11 mouse cellular contexts compared by ENCODE assay signal in genomic region chr6:39146041-39146440, GRCm38 (mm10). TPM values are rescaled to one million over a fixed set of nuclear protein-coding genes. Genes with fewer than 3 reads are reported as not detected.
A peak's percentile ranks its signal among the peaks of the same experiment; 100 is the strongest.
DNase-seq lines count a peak whose midpoint lies in the region; ATAC-seq and TF ChIP-seq lines count a peak whose summit lies in the region.
"Had no signal": no experiment of that assay in that cellular context is flagged by ENCODE, and none has a peak within 500 bp of the region (broad histone marks: within the 10 kb centered on the region; RNA-seq: fewer than 3 reads in every experiment).

No protein-coding gene starts in this region.

- H3K27me3 ChIP-seq in kidney, adult 2 months (replicated peaks; ENCODE audit: control insufficient read depth, insufficient read depth, low read length) = no peaks in the 10 kb centered on the region
- no peaks in the 10 kb centered on the region for H3K27me3 ChIP-seq in midbrain, embryonic 11.5 days (ENCODE audit: control insufficient read depth, insufficient read depth, low read length)
- H3K27me3 ChIP-seq in midbrain, embryonic 13.5 days = no peaks in the 10 kb centered on the region
- no peaks in the 10 kb centered on the region for H3K27me3 ChIP-seq in heart, embryonic 10.5 days (ENCODE audit: insufficient read depth, poor library complexity, severe bottlenecking)
- H3K27me3 ChIP-seq: embryonic facial prominence, embryonic 12.5 days; hindbrain, embryonic 13.5 days had no signal

- no peak overlapping the region for H3K9ac ChIP-seq in midbrain, embryonic 11.5 days (ENCODE audit: low read length)
- no peak overlapping the region for H3K9ac ChIP-seq in midbrain, embryonic 13.5 days (replicated peaks)
- H3K9ac ChIP-seq: embryonic facial prominence, embryonic 12.5 days; hindbrain, embryonic 13.5 days had no signal

- no peaks in the 10 kb centered on the region for H3K4me1 ChIP-seq in kidney, adult 2 months (ENCODE audit: control insufficient read depth, insufficient read depth, low read length)
- H3K4me1 ChIP-seq in midbrain, embryonic 11.5 days (ENCODE audit: control insufficient read depth, insufficient read depth, low read length) = no peaks in the 10 kb centered on the region
- H3K4me1 ChIP-seq in midbrain, embryonic 13.5 days (replicated peaks) = no peaks in the 10 kb centered on the region
- H3K4me1 ChIP-seq in heart, embryonic 10.5 days = no peaks in the 10 kb centered on the region
- H3K4me1 ChIP-seq: embryonic facial prominence, embryonic 12.5 days; hindbrain, embryonic 13.5 days had no signal

- peaks cover 8% of the 10 kb centered on the region for H3K36me3 ChIP-seq in kidney, adult 2 months (ENCODE audit: control insufficient read depth, insufficient read depth, low read length)
- peaks cover 6% of the 10 kb centered on the region for H3K36me3 ChIP-seq in midbrain, embryonic 11.5 days (ENCODE audit: control insufficient read depth, insufficient read depth, low read length)
- H3K36me3 ChIP-seq in midbrain, embryonic 13.5 days = peaks cover 65% of the 10 kb centered on the region
- H3K36me3 ChIP-seq in heart, embryonic 10.5 days = peaks cover 64% of the 10 kb centered on the region

- TF ChIP-seq CTCF in kidney, adult 2 months (conservative IDR thresholded peaks at IDR 0.05; ENCODE audit: insufficient read depth, insufficient read length, low read depth, low read length) = peak; percentile 21; the same call in 1 of the 2 replicates

- WGBS in kidney, adult 2 months = 48% methylated on average over 6 of the region's 6 CpGs
- 60% methylated on average over 6 of the region's 6 CpGs for WGBS in midbrain, embryonic 11.5 days
- 41% methylated on average over 6 of the region's 6 CpGs for WGBS in midbrain, embryonic 13.5 days
- WGBS in heart, embryonic 10.5 days = 70% methylated on average over 6 of the region's 6 CpGs

- H3K9me3 ChIP-seq in midbrain, embryonic 11.5 days (ENCODE audit: control insufficient read depth, low read length) = no peaks in the 10 kb centered on the region
- no peaks in the 10 kb centered on the region for H3K9me3 ChIP-seq in midbrain, embryonic 13.5 days
- no peaks in the 10 kb centered on the region for H3K9me3 ChIP-seq in heart, embryonic 10.5 days
- H3K9me3 ChIP-seq: embryonic facial prominence, embryonic 12.5 days; hindbrain, embryonic 13.5 days had no signal

- peak; percentile 7 for DNase-seq in adrenal gland, postnatal 10 days
- DNase-seq in adrenal gland, postnatal 25 days = no peak
- DNase-seq in kidney, adult 2 months = peak; percentile 30
- DNase-seq in kidney, adult 8-10 months = no peak
- peak; percentile 87 for DNase-seq in midbrain, embryonic 11.5 days (ENCODE audit: low spot score, missing footprints)
- peak; percentile 54 for DNase-seq in retina, embryonic 14.5 days (ENCODE audit: low spot score)
- no peak for DNase-seq in heart, embryonic 10.5 days (ENCODE audit: low spot score)
- DNase-seq: gastrocnemius, postnatal 14 days had no signal

- H3K4me3 ChIP-seq in kidney, adult 2 months (ENCODE audit: insufficient read depth, low read depth, low read length) = no peak overlapping the region
- no peak overlapping the region for H3K4me3 ChIP-seq in midbrain, embryonic 11.5 days (ENCODE audit: low read depth, low read length)
- H3K4me3 ChIP-seq in midbrain, embryonic 13.5 days (replicated peaks) = no peak overlapping the region
- H3K4me3 ChIP-seq in heart, embryonic 10.5 days = no peak overlapping the region
- H3K4me3 ChIP-seq: embryonic facial prominence, embryonic 12.5 days; hindbrain, embryonic 13.5 days had no signal

- TF ChIP-seq POLR2A in kidney, adult 2 months (IDR thresholded peaks at IDR 0.05; ENCODE audit: low read depth, low read length) = no peak

- no peak for ATAC-seq in midbrain, embryonic 11.5 days (ENCODE audit: low FRiP score)
- no peak for ATAC-seq in midbrain, embryonic 13.5 days

- H3K27ac ChIP-seq in kidney, adult 2 months (ENCODE audit: insufficient read depth, low read depth, low read length) = no peak overlapping the region
- H3K27ac ChIP-seq in midbrain, embryonic 11.5 days (ENCODE audit: low read depth, low read length) = no peak overlapping the region
- H3K27ac ChIP-seq in midbrain, embryonic 13.5 days = no peak overlapping the region
- H3K27ac ChIP-seq in heart, embryonic 10.5 days = no peak overlapping the region
- H3K27ac ChIP-seq: embryonic facial prominence, embryonic 12.5 days; hindbrain, embryonic 13.5 days had no signal

- H3K4me2 ChIP-seq in midbrain, embryonic 11.5 days = no peak overlapping the region
- H3K4me2 ChIP-seq in midbrain, embryonic 13.5 days (replicated peaks) = no peak overlapping the region
- H3K4me2 ChIP-seq: embryonic facial prominence, embryonic 12.5 days; hindbrain, embryonic 13.5 days had no signal

RNA-seq across cellular contexts. Expression of gene Parp12, which starts 27.9 kb away (rescaled TPM):
- total RNA-seq in adrenal gland, postnatal 10 days (2021) = 10 to 100 TPM; 14.7 to 18.7 TPM
- 18.7 and 26.7 TPM in 2 replicates for total RNA-seq in adrenal gland, postnatal 25 days (2021)
- 18.8 and 20.1 TPM in 2 replicates for polyA plus RNA-seq in kidney, adult 2 months (2012; rRNA removed)
- 2.0 and 3.1 TPM in 2 replicates for polyA plus RNA-seq in midbrain, embryonic 11.5 days (2014; fragmentation: Nextera tagmentation; extraction: Ambion mirVana)
- polyA plus RNA-seq in midbrain, embryonic 13.5 days (2015; fragmentation: Nextera tagmentation; extraction: Ambion mirVana) = 1.4 and 1.7 TPM in 2 replicates
- 3.3 and 4.5 TPM in 2 replicates for polyA plus RNA-seq in heart, embryonic 10.5 days (2016; fragmentation: Nextera tagmentation; extraction: Ambion mirVana)

Comparison
In these comparisons a context has a peak if more than half of its experiments do, and no peak if none do; other contexts are left out.
1. DNase-seq: peak in adrenal gland, postnatal 10 days (single experiment), kidney, adult 2 months (single experiment), midbrain, embryonic 11.5 days (single experiment) and retina, embryonic 14.5 days (single experiment); none in adrenal gland, postnatal 25 days (single experiment), kidney, adult 8-10 months (0 of 2) and heart, embryonic 10.5 days (single experiment).